Mouse (Mus musculus) megakaryocyte-erythroid progenitor cell, adult 5-6 weeks (primary cell): ENCODE results near the gene Ccdc61. TPM values are rescaled to one million over a fixed set of nuclear protein-coding genes. Genes with fewer than 3 reads are reported as not detected.
"Not testable (repeated sequence)": the region's sequence is repeated elsewhere in the genome, so short reads cannot be mapped to it uniquely, and the experiment has no call there.

ENCODE experiments used
- ATAC-seq: replicated peaks from 2 replicates; pipeline ENCODE4 v1.8.0; 2016; ENCODE audit warnings: mild to moderate bottlenecking, inconsistent platforms; ENCODE audit not compliant: severe bottlenecking, poor library complexity, low FRiP score, low TSS enrichment
- total RNA-seq, 2 experiments: library from RNA; stranded (forward) in 1 of 2; stranded (reverse) in 1 of 2; fragments of 200-1000, 215-1000 nt in 1 of 2; fragments of >200 nt in 1 of 2; fragmentation: Nextera tagmentation in 1 of 2; gene quantifications; 2 replicates each; pipeline ENCODE4 v1.2.3; 2014 to 2017

Gene Ccdc61
- total RNA-seq, 2 experiments from 2014 or later, result 6.8 to 42.3 TPM

DNA sequence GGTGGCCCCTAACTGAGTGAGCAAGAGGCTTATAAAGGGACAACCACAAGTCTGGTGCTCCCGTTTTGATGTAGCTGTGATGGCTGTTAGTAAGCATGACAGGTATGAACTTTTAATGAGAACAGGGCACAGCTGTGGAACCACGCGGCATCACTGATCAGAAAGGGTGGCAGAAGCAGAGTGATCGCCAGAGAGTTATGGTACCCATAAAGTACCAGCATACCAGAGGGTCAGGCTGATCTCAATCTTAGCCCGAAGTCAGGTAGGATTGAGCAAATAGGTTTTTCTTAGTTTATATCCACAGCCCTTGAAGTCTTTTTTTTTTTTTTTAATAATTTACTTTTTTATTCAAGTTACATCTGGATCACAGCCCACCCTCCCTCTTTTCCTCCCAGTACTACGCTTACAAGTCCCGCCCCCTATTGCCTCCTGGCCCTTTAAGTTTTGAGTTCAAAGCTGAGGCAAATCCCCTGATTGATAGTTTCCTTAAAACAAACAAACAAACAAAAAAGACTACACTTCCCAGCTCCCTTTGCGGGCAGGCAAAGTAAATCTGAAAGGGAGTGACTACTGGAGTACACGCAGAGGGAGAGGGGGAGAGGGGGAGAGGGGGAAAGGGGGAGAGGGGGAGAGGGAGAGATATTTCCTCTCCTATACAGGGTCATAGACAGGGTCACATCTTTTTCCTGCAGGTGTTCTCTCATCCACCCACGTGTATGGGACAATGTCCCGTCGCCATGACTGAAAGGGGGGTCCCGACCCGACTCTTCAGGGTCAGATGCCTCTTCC is 38.0 kb downstream of the Ccdc61 start:
- no peak for ATAC-seq

GRCm38 (mm10) chr7:18871031-18871430 is 39.2 kb downstream of the Ccdc61 start, which contains the start of gene Pglyrp1:
Gene Pglyrp1, plus strand, starts transcription at chr7:18871331.
- ATAC-seq, result not testable (repeated sequence)

GRCm38 (mm10) chr7:18868491-18868890 is 41.7 kb downstream of the Ccdc61 start:
- no peak for ATAC-seq

DNA sequence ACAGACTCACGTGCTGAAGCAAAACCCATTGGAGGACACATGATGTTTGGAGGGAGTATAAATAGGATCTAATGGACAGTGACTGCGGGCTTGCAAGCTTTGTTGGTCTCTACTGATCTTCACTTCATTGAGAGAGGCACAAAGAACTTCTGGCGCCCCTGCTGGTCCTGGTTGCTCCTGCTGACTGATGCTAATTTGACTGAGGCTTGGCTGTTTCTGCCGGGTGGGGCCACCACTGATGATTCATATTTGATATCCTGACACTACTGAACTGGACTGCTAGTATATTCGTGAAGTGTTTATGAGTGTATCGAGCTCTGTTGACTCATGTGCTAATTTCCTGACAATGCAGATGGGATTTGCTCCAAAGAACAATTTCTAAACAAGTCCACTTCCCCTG is 47.4 kb downstream of the Ccdc61 start:
- no peak for ATAC-seq

DNA sequence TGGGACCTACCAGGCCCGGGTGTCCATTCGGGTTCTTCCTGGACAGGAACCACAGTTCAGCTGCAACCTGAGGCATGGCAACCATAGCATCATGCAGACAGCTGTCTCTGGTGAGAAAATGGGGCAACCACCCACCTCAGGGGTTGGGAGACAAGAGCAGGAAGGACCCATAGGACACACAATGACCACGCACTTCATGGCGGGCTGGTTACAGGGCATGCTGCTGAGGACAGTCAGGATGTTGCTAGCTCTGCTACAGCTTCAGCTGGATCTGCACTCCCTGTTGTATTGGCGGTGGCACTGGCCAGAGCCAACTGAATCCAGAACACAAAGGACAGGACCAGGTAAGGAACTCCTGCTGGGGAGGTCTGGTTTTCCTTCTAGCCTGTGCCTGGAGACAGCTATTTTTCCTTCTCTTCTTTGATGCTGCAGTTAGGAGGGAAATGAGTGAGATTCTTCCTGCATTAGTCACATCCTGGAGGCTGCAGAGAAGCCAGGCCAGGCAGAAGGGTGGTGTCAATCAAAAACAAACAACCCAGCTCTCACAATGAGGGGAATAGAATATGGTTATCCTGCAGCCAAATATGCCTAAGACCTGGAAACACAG is 51.8 kb downstream of the Ccdc61 start:
- ATAC-seq, result no peak

DNA sequence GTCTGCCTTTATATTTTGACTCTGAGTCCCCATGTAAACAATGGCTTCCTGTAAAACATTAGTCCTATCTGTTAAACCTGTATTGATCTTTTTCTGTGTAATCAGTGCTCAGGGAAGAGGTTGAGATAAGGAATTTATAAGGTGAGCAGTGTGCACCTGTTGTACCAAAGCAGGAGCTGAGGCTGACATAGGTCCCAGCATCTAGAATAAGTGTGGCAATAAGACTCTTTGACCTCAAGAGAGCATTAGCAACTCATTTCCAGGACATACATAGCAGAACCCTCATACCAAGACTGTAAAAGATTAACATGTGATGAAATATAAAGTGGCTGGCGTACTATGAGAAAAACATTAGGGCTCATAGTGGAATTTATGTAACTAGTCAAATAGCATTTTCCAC is 61.8 kb downstream of the Ccdc61 start:
- no peak for ATAC-seq

DNA sequence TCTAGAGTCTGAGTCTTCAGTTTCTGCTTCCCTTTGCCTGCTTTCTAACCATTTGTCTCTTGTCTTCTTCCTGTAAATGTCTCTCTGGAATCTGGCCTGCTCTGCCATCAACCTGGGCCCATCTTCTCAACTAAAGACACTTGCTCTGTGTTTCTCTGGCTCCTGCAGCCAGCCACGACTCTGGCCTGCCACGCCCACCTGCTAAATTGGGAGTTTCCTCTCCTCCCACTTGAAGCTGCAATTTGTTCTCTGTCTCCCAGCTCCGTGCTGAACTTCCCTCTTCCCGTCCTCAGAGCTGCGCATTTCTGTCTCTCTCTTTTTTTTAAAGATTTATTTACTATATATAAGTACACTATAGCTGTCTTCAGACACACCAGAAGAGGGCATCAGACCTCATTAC is 65.4 kb downstream of the Ccdc61 start:
- no peak for ATAC-seq

GRCm38 (mm10) chr7:18841174-18841567 is 69.0 kb downstream of the Ccdc61 start:
- ATAC-seq, result no peak

Other genes starting within 250 kb of the Ccdc61 start
- not detected in 2 replicates for gene Psg20, start 224.2 kb downstream of the Ccdc61 start, total RNA-seq (2014; fragmentation: Nextera tagmentation)
- gene Psg20, start 224.2 kb downstream of the Ccdc61 start, total RNA-seq (2017), result not detected in 2 replicates
- gene Psg22, start 192.3 kb downstream of the Ccdc61 start, total RNA-seq (2014; fragmentation: Nextera tagmentation), result not detected in 2 replicates
- gene Psg22, start 192.3 kb downstream of the Ccdc61 start, total RNA-seq (2017), result not detected in 2 replicates
- gene Psg19, start 111.9 kb downstream of the Ccdc61 start, total RNA-seq (2014; fragmentation: Nextera tagmentation), result not detected in 2 replicates
- gene Psg19, start 111.9 kb downstream of the Ccdc61 start, total RNA-seq (2017), result not detected in 2 replicates
- not detected in 2 replicates for gene Psg17, start 88.8 kb downstream of the Ccdc61 start, total RNA-seq (2014; fragmentation: Nextera tagmentation)
- 0.70 and 0.95 TPM in 2 replicates for gene Psg17, start 88.8 kb downstream of the Ccdc61 start, total RNA-seq (2017)
- gene Mill2, start 70.4 kb downstream of the Ccdc61 start, total RNA-seq (2014; fragmentation: Nextera tagmentation), result 1.4 TPM in 1 of 2 replicates, not detected in the other
- gene Mill2, start 70.4 kb downstream of the Ccdc61 start, total RNA-seq (2017), result 2.0 TPM in 1 of 2 replicates, not detected in the other
- gene Pglyrp1, start 39.1 kb downstream of the Ccdc61 start, total RNA-seq (2014; fragmentation: Nextera tagmentation), result 1.9 and 43.9 TPM in 2 replicates
- 0.61 and 2.2 TPM in 2 replicates for gene Pglyrp1, start 39.1 kb downstream of the Ccdc61 start, total RNA-seq (2017)
- not detected in 2 replicates for gene Nova2, start 15.5 kb upstream of the Ccdc61 start, total RNA-seq (2014; fragmentation: Nextera tagmentation)
- gene Nova2, start 15.5 kb upstream of the Ccdc61 start, total RNA-seq (2017), result not detected in 2 replicates
- gene Nanos2, start 77.0 kb upstream of the Ccdc61 start, total RNA-seq (2014; fragmentation: Nextera tagmentation), result not detected in 2 replicates
- not detected in 2 replicates for gene Nanos2, start 77.0 kb upstream of the Ccdc61 start, total RNA-seq (2017)
- not detected in 2 replicates for gene Mypop, start 80.8 kb upstream of the Ccdc61 start, total RNA-seq (2014; fragmentation: Nextera tagmentation)
- 0.23 and 2.0 TPM in 2 replicates for gene Mypop, start 80.8 kb upstream of the Ccdc61 start, total RNA-seq (2017)
- gene Irf2bp1, start 93.6 kb upstream of the Ccdc61 start, total RNA-seq (2014; fragmentation: Nextera tagmentation), result 23.8 TPM in 2 replicates
- gene Irf2bp1, start 93.6 kb upstream of the Ccdc61 start, total RNA-seq (2017), result 12.3 and 12.7 TPM in 2 replicates
- gene Foxa3, start 113.1 kb upstream of the Ccdc61 start, total RNA-seq (2014; fragmentation: Nextera tagmentation), result not detected in 2 replicates
- not detected in 2 replicates for gene Foxa3, start 113.1 kb upstream of the Ccdc61 start, total RNA-seq (2017)
- gene Sympk, start 114.0 kb upstream of the Ccdc61 start, total RNA-seq (2014; fragmentation: Nextera tagmentation), result 73.9 and 91.0 TPM in 2 replicates
- 35.3 and 52.2 TPM in 2 replicates for gene Sympk, start 114.0 kb upstream of the Ccdc61 start, total RNA-seq (2017)
- not detected in 2 replicates for gene Rsph6a, start 144.3 kb upstream of the Ccdc61 start, total RNA-seq (2014; fragmentation: Nextera tagmentation)
- gene Rsph6a, start 144.3 kb upstream of the Ccdc61 start, total RNA-seq (2017), result not detected in 2 replicates
- gene Dmwd, start 165.8 kb upstream of the Ccdc61 start, total RNA-seq (2014; fragmentation: Nextera tagmentation), result 28.5 and 29.2 TPM in 2 replicates
- 7.7 and 10.6 TPM in 2 replicates for gene Dmwd, start 165.8 kb upstream of the Ccdc61 start, total RNA-seq (2017)
- 15.1 and 19.8 TPM in 2 replicates for gene Dmpk, start 173.4 kb upstream of the Ccdc61 start, total RNA-seq (2014; fragmentation: Nextera tagmentation)
- 3.9 and 7.5 TPM in 2 replicates for gene Dmpk, start 173.4 kb upstream of the Ccdc61 start, total RNA-seq (2017)
- 8.9 and 10.1 TPM in 2 replicates for gene Six5, start 184.2 kb upstream of the Ccdc61 start, total RNA-seq (2014; fragmentation: Nextera tagmentation)
- 2.1 and 2.2 TPM in 2 replicates for gene Six5, start 184.2 kb upstream of the Ccdc61 start, total RNA-seq (2017)
- gene Gm4969, start 208.0 kb upstream of the Ccdc61 start, total RNA-seq (2014; fragmentation: Nextera tagmentation), result 0.22 and 0.35 TPM in 2 replicates
- gene Gm4969, start 208.0 kb upstream of the Ccdc61 start, total RNA-seq (2017), result 0.65 TPM in 1 of 2 replicates, not detected in the other
- 6.3 and 8.6 TPM in 2 replicates for gene Fbxo46, start 209.4 kb upstream of the Ccdc61 start, total RNA-seq (2014; fragmentation: Nextera tagmentation)
- 6.1 and 7.8 TPM in 2 replicates for gene Fbxo46, start 209.4 kb upstream of the Ccdc61 start, total RNA-seq (2017)
- gene Qpctl, start 238.9 kb upstream of the Ccdc61 start, total RNA-seq (2014; fragmentation: Nextera tagmentation), result 2.4 and 5.1 TPM in 2 replicates
- 1.1 and 5.5 TPM in 2 replicates for gene Qpctl, start 238.9 kb upstream of the Ccdc61 start, total RNA-seq (2017)
- 146 and 165 TPM in 2 replicates for gene Snrpd2, start 239.3 kb upstream of the Ccdc61 start, total RNA-seq (2014; fragmentation: Nextera tagmentation)
- gene Snrpd2, start 239.3 kb upstream of the Ccdc61 start, total RNA-seq (2017), result 80.7 and 93.4 TPM in 2 replicates